Mouse (Mus musculus): Measurements from ENCODE around the gene Ppm1m.

DNA sequence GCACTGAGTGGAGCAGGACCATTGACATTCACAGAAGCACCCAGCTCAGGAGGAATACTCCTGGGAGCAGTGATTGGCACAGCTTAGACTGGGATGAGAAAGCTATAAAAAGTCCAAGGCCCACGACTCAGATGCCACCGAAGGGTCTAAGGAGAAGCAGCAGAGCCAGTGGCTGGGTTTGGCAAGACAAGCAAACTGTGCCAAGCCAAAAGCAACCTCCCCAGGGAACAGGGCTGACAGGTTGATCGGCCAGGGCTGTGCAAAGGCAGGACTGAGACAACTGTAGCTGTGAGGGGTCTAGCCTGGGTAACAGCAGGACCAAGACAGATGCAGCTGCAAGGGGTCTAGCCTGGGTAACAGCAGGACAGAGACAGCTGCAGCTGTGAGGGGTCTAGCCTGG, 33.4 kb upstream of the Ppm1m start:
- TF ChIP-seq TAL1 (IDR thresholded peaks at IDR 0.05; ENCODE audit: low read length) = no peak
- TF ChIP-seq GATA1 (IDR thresholded peaks at IDR 0.05; ENCODE audit: low read length) = no peak
